Mouse (Mus musculus): ENCODE results near the gene Cyp2w1.
"Not testable (repeated sequence)": the region's sequence is repeated elsewhere in the genome, so short reads cannot be mapped to it uniquely, and the experiment has no call there.

Gene Cyp2w1

GRCm38 (mm10) chr5:139332590-139333272, 19.7 kb upstream of the Cyp2w1 start:
- no peak for DNase-seq (ENCODE audit: low read depth, low spot score)

- no peak for DNase-seq (ENCODE audit: low read depth, low spot score)
Observed at GRCm38 (mm10) chr5:139333301-139334013, 19.0 kb upstream of the Cyp2w1 start.

DNA sequence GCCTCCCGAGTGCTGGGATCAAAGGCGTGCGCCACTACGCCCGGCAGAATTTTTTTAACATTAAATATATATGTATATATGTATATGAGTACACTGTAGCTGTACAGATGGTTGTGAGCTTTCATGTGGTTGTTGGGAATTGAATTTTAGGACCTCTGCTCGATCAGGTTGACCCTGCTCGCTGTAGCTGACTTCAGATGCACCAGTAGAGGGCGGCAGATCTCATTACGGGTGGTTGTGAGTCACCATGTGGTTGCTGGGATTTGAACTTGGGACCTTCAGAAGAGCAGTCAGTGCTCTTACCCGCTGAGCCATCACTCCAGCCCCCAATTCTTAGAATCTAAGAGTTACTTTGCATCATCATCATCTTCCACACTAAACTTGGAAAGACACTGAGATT, 18.0 kb upstream of the Cyp2w1 start:
- DNase-seq (ENCODE audit: low read depth, low spot score) = not testable (repeated sequence)

- DNase-seq (ENCODE audit: low read depth, low spot score) = no peak
Observed at GRCm38 (mm10) chr5:139335634-139336033, 16.8 kb upstream of the Cyp2w1 start.

GRCm38 (mm10) chr5:139337826-139338370, 14.5 kb upstream of the Cyp2w1 start:
- no peak for DNase-seq (ENCODE audit: low read depth, low spot score)

GRCm38 (mm10) chr5:139338403-139338802, 14.0 kb upstream of the Cyp2w1 start:
- DNase-seq (ENCODE audit: low read depth, low spot score) = no peak

- no peak for DNase-seq (ENCODE audit: low read depth, low spot score)
Observed at GRCm38 (mm10) chr5:139338891-139339290, 13.5 kb upstream of the Cyp2w1 start.

DNA sequence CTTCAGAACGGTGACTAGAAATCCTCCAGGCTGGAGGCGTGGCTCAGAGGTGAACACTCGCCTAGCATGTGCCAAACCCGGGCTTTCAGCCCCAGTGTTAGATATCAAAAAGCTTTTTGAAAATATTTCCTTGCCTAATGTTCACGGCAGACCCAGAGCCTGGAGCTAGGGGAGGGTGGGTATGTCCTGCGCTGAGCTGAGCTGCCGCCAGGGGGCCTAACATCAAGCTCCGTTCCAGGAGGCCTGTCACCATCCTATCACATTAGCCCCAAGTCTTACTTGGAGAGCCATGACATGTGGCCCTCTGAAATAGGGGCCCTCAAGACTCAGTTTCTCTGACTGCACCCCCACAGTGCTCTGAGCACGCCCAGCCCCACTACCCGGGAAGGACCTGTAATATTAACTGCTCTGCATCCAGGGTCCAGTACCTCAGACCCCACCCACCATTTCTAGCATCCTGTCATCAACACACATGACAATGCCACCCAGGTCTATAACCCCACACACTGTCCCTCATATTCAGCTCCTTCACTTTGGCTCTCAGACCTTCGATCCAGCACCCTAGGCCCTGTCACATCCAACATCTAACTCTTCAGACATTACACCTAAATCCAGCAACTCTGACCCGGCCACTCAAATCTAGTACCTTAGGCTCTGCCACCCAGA, 8.3 kb upstream of the Cyp2w1 start:
- DNase-seq (ENCODE audit: low read depth, low spot score) = peak; percentile 80

DNA sequence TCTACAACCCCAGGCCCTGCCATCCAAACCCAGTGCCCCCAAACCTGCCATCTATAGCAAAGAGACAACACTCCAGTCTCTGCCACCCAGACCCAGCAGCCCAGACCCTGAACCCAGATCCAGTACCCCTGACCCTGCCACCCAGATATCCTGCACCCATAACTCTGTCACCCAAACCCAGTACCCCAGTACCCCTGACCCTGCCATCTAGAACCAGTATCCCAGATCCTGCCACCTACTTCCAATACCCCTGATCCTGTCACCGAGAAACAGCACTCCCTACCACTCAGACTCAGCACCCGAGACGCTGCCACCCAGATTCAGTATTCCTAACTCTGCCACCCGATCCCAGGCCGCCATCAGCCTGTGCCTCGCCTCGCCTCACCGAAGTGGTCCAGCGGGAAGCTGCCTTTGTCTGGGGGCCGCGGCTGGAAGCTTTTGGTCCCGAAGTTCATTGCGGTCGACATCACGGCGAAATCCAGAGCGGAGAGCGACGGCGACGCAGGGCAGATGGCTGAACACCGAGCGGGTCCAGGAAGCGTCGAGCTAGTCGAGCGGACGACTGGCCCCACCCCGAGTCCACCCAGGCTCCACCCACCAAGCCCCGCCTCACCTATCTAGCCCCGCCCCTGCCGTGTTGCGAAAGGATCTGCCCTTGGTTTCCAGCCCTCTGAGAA, 7.6 kb upstream of the Cyp2w1 start:
- peak; percentile 92 for DNase-seq (ENCODE audit: low read depth, low spot score)

DNA sequence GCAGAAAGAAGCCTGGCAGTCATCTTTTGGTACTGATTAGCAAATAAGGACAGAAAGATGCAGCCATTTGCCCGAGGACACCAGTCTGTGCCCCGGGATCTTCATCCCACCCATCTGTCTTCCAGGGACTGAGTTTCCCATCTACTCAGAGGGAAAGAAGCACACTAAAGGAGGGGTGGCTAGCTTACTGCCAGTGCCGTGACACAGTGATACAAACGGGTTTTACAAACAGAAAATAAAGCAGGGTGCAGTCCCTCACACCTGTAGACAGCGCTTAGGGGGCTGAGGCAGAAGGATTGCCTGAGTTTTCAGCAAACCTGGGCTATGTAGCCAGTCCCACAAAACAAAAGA, 7.1 kb upstream of the Cyp2w1 start:
- no peak for DNase-seq (ENCODE audit: low read depth, low spot score)

GRCm38 (mm10) chr5:139347225-139347624, 5.2 kb upstream of the Cyp2w1 start:
- no peak for DNase-seq (ENCODE audit: low read depth, low spot score)

- DNase-seq (ENCODE audit: low read depth, low spot score) = no peak
Observed at GRCm38 (mm10) chr5:139349713-139350112, 2.7 kb upstream of the Cyp2w1 start.

DNA sequence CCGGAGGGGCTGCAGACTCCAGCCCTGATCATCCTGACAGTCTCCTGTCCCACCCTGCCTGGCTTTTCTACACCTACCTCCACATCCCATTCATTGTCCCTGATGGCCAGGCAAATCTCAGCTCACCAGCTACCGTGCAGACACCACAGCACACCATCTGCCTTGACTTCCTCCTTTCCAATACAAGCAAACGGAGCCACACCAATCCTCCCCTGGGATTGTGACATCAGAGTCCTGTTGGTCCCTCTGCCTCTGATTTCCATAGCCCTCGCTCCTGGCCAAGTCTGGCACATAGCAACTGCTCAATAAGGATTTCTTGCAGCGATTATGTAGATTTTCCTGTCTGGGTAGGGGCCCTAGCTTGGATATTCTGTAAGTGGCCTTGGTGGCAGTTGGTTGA, 1.3 kb upstream of the Cyp2w1 start, which contains the start of gene Cox19:
Gene Cox19, minus strand, starts transcription at position 285 of the 400 bp plus-strand sequence.
- DNase-seq (ENCODE audit: low read depth, low spot score) = no peak

- DNase-seq (ENCODE audit: low read depth, low spot score) = no peak
Observed at GRCm38 (mm10) chr5:139351628-139352027, 789 bp upstream of the Cyp2w1 start.

GRCm38 (mm10) chr5:139353496-139353895, 1.1 kb downstream of the Cyp2w1 start:
- DNase-seq (ENCODE audit: low read depth, low spot score) = peak; percentile 33

DNA sequence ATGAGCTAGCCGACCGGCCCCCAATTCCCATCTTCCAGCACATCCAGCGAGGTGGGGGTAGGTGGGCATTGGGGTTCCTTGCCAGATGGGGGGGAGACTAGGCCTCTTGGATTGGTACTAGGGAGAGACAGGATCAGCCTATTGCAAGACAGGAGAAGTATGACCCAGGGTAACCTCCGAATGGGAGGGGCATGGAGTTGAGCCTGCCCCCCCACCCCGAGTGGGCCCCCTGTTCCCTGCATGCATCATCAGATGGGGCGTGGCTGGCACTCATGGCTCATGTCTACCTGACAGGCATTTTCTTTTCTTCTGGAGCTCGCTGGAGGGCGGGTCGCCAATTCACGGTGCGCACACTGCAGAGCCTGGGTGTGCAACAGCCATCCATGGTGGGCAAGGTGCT, 1.5 kb downstream of the Cyp2w1 start:
- no peak for DNase-seq (ENCODE audit: low read depth, low spot score)

- DNase-seq (ENCODE audit: low read depth, low spot score) = peak; percentile 66
Observed at GRCm38 (mm10) chr5:139355235-139355772, 2.9 kb downstream of the Cyp2w1 start.

GRCm38 (mm10) chr5:139358653-139359052, 6.2 kb downstream of the Cyp2w1 start:
- DNase-seq (ENCODE audit: low read depth, low spot score) = no peak

DNA sequence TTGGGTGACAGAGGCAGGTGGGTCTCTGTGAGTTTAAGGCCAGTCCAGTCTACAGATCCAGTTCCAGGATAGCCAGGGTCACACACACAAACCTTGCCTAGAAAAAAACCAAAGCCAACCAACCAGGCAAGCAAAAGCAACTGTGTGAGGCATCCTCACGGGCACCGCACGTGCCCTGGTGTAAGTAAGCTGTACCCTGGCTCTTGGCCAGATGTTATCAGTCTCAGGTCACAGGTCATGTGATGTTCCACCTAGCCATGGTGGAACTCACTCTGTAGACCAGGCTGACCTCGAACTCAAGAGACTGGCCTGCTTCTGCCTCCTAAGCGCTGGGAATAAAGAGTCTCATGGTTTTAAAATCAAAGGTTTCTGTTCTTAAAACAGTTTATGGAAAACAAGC, 6.8 kb downstream of the Cyp2w1 start:
- DNase-seq (ENCODE audit: low read depth, low spot score) = no peak

- no peak for DNase-seq (ENCODE audit: low read depth, low spot score)
Observed at GRCm38 (mm10) chr5:139363858-139364257, 11.4 kb downstream of the Cyp2w1 start.

DNA sequence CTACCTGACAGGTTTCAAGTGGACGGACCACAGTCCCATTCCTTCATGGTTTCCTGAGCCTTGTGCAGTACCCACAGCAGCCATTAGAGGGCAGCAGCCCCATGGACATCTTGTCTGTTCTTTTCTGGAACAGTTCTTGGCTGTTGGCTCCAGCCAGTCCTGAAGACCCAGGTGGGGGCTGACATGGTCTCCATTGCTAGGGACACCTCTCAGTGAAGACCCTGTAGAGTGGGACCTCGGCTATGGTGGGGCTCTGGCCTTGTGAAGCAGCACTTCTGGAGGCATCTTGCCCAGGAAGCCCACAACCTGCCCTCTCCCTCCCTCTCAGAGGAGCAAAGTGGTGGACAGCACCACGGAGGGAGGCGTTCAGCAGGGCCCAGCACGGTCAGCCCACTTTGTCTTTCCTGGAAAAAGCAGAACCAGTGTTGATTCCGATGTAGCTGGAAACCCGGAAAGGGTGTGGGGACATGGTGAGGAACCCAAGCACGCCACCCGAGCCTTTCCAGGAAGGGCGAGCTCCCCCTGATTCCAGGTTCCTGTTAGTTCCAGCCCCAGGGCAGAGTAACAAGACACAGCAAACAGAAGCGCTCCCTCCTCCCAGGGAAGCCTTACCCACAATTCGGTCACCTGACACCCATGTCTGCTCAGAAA, 12.0 kb downstream of the Cyp2w1 start:
- peak; percentile 84 for DNase-seq (ENCODE audit: low read depth, low spot score)

All from forelimb bud, embryonic 11.5 days (tissue).